Mouse (Mus musculus) lung, adult 2 months (tissue): ENCODE results near the gene Mettl16. TPM values are rescaled to one million over a fixed set of nuclear protein-coding genes. Genes with fewer than 3 reads are reported as not detected.

Source experiments
- DNase-seq: peaks from one replicate; pipeline ENCODE4 v3.0.0; 2022
- H3K4me1 ChIP-seq: fragments of 200-500 bp; 2 replicates; pipeline ENCODE4 v1.6.1; 2011; ENCODE audit warnings: low read length; ENCODE audit not compliant: control insufficient read depth, insufficient read depth
- H3K4me3 ChIP-seq: fragments of 200-500 bp; replicated peaks from 2 replicates; pipeline ENCODE3; 2011; ENCODE audit warnings: low read depth, mild to moderate bottlenecking, control low read depth, low read length; ENCODE audit errors: extremely low read depth
- CTCF ChIP-seq: fragments of 200-500 bp; IDR thresholded peaks from 2 replicates; pipeline ENCODE4 v1.5.1; 2011; ENCODE audit warnings: mild to moderate bottlenecking, low read length, control low read depth; ENCODE audit not compliant: insufficient read depth
- POLR2A ChIP-seq: fragments of 200-500 bp; IDR thresholded peaks from 2 replicates; pipeline ENCODE4 v1.6.1; 2011; ENCODE audit warnings: low read depth, mild to moderate bottlenecking, control low read depth, low read length, borderline replicate concordance; ENCODE audit errors: extremely low read depth
- WGBS: fragments of 180-500 bp; shearing (Covaris S2); methylation state at CpG from one replicate; pipeline ENCODE4 v1.1.7; 2018; 5-methylcytosine and 5-hydroxymethylcytosine counted together
- polyA plus RNA-seq: library from polyadenylated mRNA; depleted of rRNA; stranded (reverse); fragments of >200 nt; gene quantifications from 2 replicates; pipeline ENCODE4 v1.2.3, GENCODE M21; 2012

The Mettl16 gene
- polyA plus RNA-seq, 1 experiment: 2.6 TPM

DNA sequence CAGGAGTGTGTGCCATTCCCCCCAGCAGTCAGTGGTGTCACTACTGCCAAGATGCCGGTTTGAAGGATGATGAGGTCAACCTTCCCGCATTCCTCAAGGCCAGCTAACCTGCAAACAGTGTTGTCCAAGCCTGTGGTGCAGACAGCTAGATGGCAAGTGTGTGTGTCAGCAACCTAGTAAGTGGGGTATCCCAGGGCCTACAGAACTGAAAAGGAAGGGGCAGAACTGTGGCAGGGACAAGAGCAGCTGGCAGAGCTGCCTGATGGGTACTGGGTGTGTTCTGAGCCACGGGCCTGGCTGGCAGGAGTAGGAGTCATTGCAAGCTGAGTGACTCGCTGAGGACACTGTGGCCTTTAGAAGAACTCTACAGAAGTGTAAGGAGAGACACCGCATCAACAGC, 91.5 kb downstream of the Mettl16 start:
- no peak overlapping the region for H3K4me3 ChIP-seq
- WGBS: 72% methylated on average over 5 of the region's 5 CpGs
- H3K4me1 ChIP-seq: peaks cover 7% of the 10 kb centered on the region; the same call in 1 of the 2 replicates
- TF ChIP-seq POLR2A (no peak), CTCF (no peak)
- DNase-seq: no peak

- Histone ChIP-seq H3K4me3 (no peak overlapping the region), H3K4me1 (peaks cover 10% of the 10 kb centered on the region; the same call in 1 of the 2 replicates)
- WGBS: 42% methylated on average over 11 of the region's 11 CpGs
- peak; percentile 48 for DNase-seq
- TF ChIP-seq CTCF (peak; percentile 47; the same call in 1 of the 2 replicates), POLR2A (no peak)
Measured at GRCm38 (mm10) chr11:74863471-74863870, 92.8 kb downstream of the Mettl16 start.

DNA sequence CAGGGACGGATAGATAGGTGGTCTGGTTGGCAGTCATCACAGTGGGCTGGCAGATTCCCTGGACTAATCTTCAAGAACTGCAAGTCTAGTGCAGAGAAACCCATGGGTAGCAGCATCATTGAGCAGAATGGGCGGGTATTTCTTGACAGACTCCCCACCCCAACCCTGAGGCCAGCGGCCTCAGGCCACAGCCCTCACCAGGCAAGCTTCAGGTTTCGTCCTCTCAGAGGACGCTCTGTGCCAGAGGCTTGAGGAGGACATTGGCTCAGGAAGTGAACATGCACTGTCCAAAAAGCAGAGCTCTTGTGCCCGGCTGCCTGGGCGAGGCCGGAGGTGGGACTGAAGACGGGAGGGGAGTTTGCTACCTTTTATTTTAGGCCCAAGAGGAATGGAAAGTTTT, 93.8 kb downstream of the Mettl16 start:
- WGBS: 79% methylated on average over 9 of the region's 9 CpGs
- TF ChIP-seq POLR2A (no peak), CTCF (no peak)
- H3K4me1 ChIP-seq: peaks cover 10% of the 10 kb centered on the region; the same call in 1 of the 2 replicates
- H3K4me3 ChIP-seq: no peak overlapping the region
- no peak for DNase-seq

- peaks cover 14% of the 10 kb centered on the region; the same call in 1 of the 2 replicates for H3K4me1 ChIP-seq
- 87% methylated on average over 9 of the region's 9 CpGs for WGBS
- no peak for TF ChIP-seq CTCF
- TF ChIP-seq POLR2A: no peak
- no peak overlapping the region for H3K4me3 ChIP-seq
- no peak for DNase-seq
Measured at GRCm38 (mm10) chr11:74865252-74865651, 94.6 kb downstream of the Mettl16 start.

DNA sequence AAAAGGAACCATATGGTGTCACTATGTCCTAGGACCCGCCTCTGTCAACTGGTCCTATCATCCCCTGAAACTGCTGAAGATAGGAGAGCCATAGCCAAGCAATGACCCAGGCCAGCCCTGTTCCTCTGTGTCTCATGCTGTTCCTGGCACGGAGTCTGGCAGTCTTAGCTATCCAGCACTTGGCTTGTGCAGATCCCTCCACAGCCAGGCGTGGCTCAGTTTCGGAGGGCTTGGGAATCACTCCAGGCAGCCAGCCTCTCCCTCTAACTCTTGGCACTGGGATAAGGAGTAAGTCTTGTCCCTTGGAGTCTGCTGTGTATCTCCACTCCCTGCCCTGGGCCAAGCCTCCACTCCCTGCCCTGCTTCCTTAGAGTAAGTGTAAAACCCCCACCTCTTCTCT, 96.0 kb downstream of the Mettl16 start:
- TF ChIP-seq CTCF (no peak), POLR2A (no peak)
- peaks cover 18% of the 10 kb centered on the region for H3K4me1 ChIP-seq
- 57% methylated on average over 4 of the region's 4 CpGs for WGBS
- no peak for DNase-seq
- no peak overlapping the region for H3K4me3 ChIP-seq

DNA sequence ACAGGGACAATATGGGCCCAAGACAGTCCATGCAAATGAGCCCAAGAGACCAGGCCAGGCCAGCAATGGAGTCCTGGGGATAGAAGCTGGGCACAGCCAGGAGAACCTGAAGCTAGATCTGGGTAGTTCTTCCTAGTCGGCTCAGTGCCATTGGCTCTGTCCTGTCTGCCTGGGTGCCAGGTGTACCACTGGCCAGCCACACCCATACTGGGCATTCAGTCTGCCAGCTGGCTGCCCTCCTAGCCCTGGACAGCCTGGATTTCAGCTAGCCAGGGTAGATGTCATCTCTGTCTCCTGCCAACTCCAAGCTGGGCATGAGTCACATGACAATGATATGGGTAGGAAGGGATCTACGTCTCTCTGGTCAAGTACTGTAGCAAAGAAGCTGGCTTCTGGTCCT, 96.6 kb downstream of the Mettl16 start:
- no peak for TF ChIP-seq CTCF
- no peak overlapping the region for H3K4me3 ChIP-seq
- WGBS: 48% methylated on average over 2 of the region's 2 CpGs
- H3K4me1 ChIP-seq: peaks cover 18% of the 10 kb centered on the region
- DNase-seq: no peak

GRCm38 (mm10) chr11:74868046-74868760, 97.6 kb downstream of the Mettl16 start:
- Histone ChIP-seq H3K4me3 (no peak overlapping the region), H3K4me1 (peaks cover 18% of the 10 kb centered on the region)
- no peak for TF ChIP-seq POLR2A
- TF ChIP-seq CTCF: no peak
- no peak for DNase-seq
- WGBS: 79% methylated on average over 13 of the region's 13 CpGs

DNA sequence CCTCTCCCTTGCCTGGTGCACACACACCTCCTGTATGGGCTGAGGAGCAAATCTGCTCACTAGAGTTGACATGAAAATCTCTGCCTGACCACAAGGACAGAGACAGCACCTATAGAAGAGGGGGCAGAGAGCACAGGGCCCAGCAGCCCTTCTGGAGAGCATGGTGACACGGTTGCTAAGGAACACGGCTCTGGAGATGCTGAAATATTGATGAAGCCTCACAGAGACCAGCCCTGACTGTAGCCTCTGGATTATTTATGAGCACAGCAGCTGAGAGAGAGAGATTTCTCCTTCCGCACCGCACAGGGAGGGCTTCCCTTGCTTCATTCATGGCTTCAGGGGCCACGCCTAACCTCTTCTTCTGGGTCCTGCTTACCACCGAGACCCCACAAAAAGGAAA, 99.0 kb downstream of the Mettl16 start:
- H3K4me3 ChIP-seq: no peak overlapping the region
- WGBS: 87% methylated on average over 6 of the region's 6 CpGs
- no peak for TF ChIP-seq CTCF
- H3K4me1 ChIP-seq: peaks cover 17% of the 10 kb centered on the region
- DNase-seq: no peak

- WGBS: 36% methylated on average over 4 of the region's 4 CpGs
- DNase-seq: peak; percentile 46
- Histone ChIP-seq H3K4me3 (no peak overlapping the region), H3K4me1 (peaks cover 17% of the 10 kb centered on the region)
- no peak for TF ChIP-seq POLR2A
- no peak for TF ChIP-seq CTCF
Measured at GRCm38 (mm10) chr11:74870544-74870943, 99.9 kb downstream of the Mettl16 start.

- TF ChIP-seq POLR2A: no peak
- TF ChIP-seq CTCF: peak; percentile 9; the same call in 1 of the 2 replicates
- DNase-seq: peak; percentile 25
- H3K4me1 ChIP-seq: peaks cover 17% of the 10 kb centered on the region
- no peak overlapping the region for H3K4me3 ChIP-seq
- WGBS: 43% methylated on average over 12 of the region's 12 CpGs
Measured at GRCm38 (mm10) chr11:74870991-74871622, 100.5 kb downstream of the Mettl16 start.
